Mouse (Mus musculus): ENCODE data around the gene Zmynd12.

GRCm38 (mm10) chr4:119492933-119493327 lies 70.3 kb downstream of the Zmynd12 start:
- no peak for TF ChIP-seq POLR2A (IDR thresholded peaks at IDR 0.05; ENCODE audit: borderline replicate concordance, extremely low read depth, insufficient read depth, insufficient read length, poor library complexity, severe bottlenecking)
- no peak for TF ChIP-seq CTCF (IDR thresholded peaks at IDR 0.05; ENCODE audit: borderline replicate concordance, extremely low read depth, insufficient read depth, insufficient read length)

Data from brain, embryonic 14.5 days (tissue).